8 mouse cellular contexts compared by ENCODE assay signal in genomic region chr2:132284492-132285139, GRCm38 (mm10). TPM values are rescaled to one million over a fixed set of nuclear protein-coding genes. Genes with fewer than 3 reads are reported as not detected.
A peak's percentile ranks its signal among the peaks of the same experiment; 100 is the strongest.
DNase-seq lines count a peak whose midpoint lies in the region; ATAC-seq lines count a peak whose summit lies in the region.

No protein-coding gene starts in this region.

- 58% methylated on average over 12 of the region's 12 CpGs for WGBS in heart, embryonic 13.5 days
- WGBS in kidney, embryonic 16.5 days = 57% methylated on average over 12 of the region's 12 CpGs
- 26% methylated on average over 12 of the region's 12 CpGs for WGBS in macrophage (ENCODE audit: missing documents)

- ATAC-seq in heart, embryonic 13.5 days (ENCODE audit: extremely low read depth, insufficient number of reproducible peaks, low FRiP score, low TSS enrichment) = peak; percentile 11; the same call in 1 of the 2 replicates
- peak; percentile 80 for ATAC-seq in kidney, embryonic 16.5 days (ENCODE audit: low FRiP score, low TSS enrichment)

- H3K4me1 ChIP-seq in heart, embryonic 13.5 days = peaks cover 60% of the 10 kb centered on the region
- H3K4me1 ChIP-seq in kidney, embryonic 16.5 days (ENCODE audit: insufficient read depth, low read length) = peaks cover 29% of the 10 kb centered on the region

- no peaks in the 10 kb centered on the region for H3K9me3 ChIP-seq in heart, embryonic 13.5 days
- peaks cover 8% of the 10 kb centered on the region for H3K9me3 ChIP-seq in kidney, embryonic 16.5 days (ENCODE audit: low read length)

- H3K36me3 ChIP-seq in heart, embryonic 13.5 days = peaks cover 10% of the 10 kb centered on the region
- H3K36me3 ChIP-seq in kidney, embryonic 16.5 days (ENCODE audit: insufficient read depth, low read length) = peaks cover 9% of the 10 kb centered on the region; the same call in 1 of the 2 replicates
- H3K36me3 ChIP-seq in macrophage (ENCODE audit: inconsistent target) = no peaks in the 10 kb centered on the region

- H3K27me3 ChIP-seq in heart, embryonic 13.5 days (replicated peaks) = no peaks in the 10 kb centered on the region
- no peaks in the 10 kb centered on the region for H3K27me3 ChIP-seq in kidney, embryonic 16.5 days (ENCODE audit: insufficient read depth, low read length)

- peaks cover 94% of the 10 kb centered on the region for H3K79me2 ChIP-seq in macrophage (ENCODE audit: inconsistent target)

- 0 out of 2 replicates have a peak overlapping the region, but pooled peaks have one; percentile 41 for H3K9ac ChIP-seq in heart, embryonic 13.5 days
- 0 out of 2 replicates have a peak overlapping the region, but pooled peaks have one; percentile 8 for H3K9ac ChIP-seq in kidney, embryonic 16.5 days (replicated peaks; ENCODE audit: low read length)

- no peak overlapping the region for H3K4me3 ChIP-seq in heart, embryonic 13.5 days
- no peak overlapping the region for H3K4me3 ChIP-seq in kidney, embryonic 16.5 days (ENCODE audit: low read length)
- H3K4me3 ChIP-seq in macrophage (ENCODE audit: inconsistent target) = no peak overlapping the region

- H3K27ac ChIP-seq in heart, embryonic 13.5 days (replicated peaks) = peak overlapping the region; percentile 81
- peak overlapping the region; percentile 86 for H3K27ac ChIP-seq in kidney, embryonic 16.5 days (ENCODE audit: low read length)
- H3K27ac ChIP-seq in macrophage = peak overlapping the region; percentile 71

- peak; percentile 59 for DNase-seq in R1 (ENCODE audit: low read depth, low spot score)
- peak; percentile 21 for DNase-seq in adrenal gland, postnatal 25 days
- DNase-seq in left cerebral cortex, adult 9 months (ENCODE audit: low spot score in 2 of 2) = no peak
- DNase-seq in cerebellum, postnatal 36 days = no peak
- DNase-seq in ovary, postnatal 36 days (ENCODE audit: low spot score) = no peak

- peak overlapping the region; percentile 31 for H3K4me2 ChIP-seq in heart, embryonic 13.5 days
- H3K4me2 ChIP-seq in kidney, embryonic 16.5 days (replicated peaks; ENCODE audit: low read depth, low read length) = peak overlapping the region; percentile 26

RNA-seq across cellular contexts. Expression of gene Cds2, which starts 21.7 kb away (rescaled TPM):
- total RNA-seq in adrenal gland, postnatal 25 days (2021) = 70.5 and 91.0 TPM in 2 replicates
- polyA plus RNA-seq in heart, embryonic 13.5 days (2015; fragmentation: Nextera tagmentation; extraction: Ambion mirVana) = 14.9 and 15.4 TPM in 2 replicates
- 26.6 and 28.1 TPM in 2 replicates for polyA plus RNA-seq in kidney, embryonic 16.5 days (2015; fragmentation: Nextera tagmentation; extraction: Ambion mirVana)
- 100 to 1,000 TPM in 8 of 26 experiments, 10 to 100 TPM in 18; 17.6 to 118 (median 84.2) TPM for total RNA-seq in macrophage (2018; cell fraction: chromatin; rRNA removed)
- total RNA-seq in macrophage (2018; cell fraction: cytosol; rRNA removed) = 10 to 100 TPM; 41.5 to 83.2 (median 60.9) TPM
- total RNA-seq in macrophage (2018; cell fraction: nucleus; rRNA removed) = 100 to 1,000 TPM in 16 of 26 experiments, 10 to 100 TPM in 10; 58.3 to 168 (median 104) TPM
- polyA plus RNA-seq in macrophage (2018) = 27.8 to 48.0 TPM (median 34.4 TPM) in 3 replicates

RNA-seq across cellular contexts. Expression of gene Pcna, which starts 31.5 kb away (rescaled TPM):
- 92.6 and 103 TPM in 2 replicates for total RNA-seq in adrenal gland, postnatal 25 days (2021)
- polyA plus RNA-seq in heart, embryonic 13.5 days (2015; fragmentation: Nextera tagmentation; extraction: Ambion mirVana) = 167 and 180 TPM in 2 replicates
- 248 and 265 TPM in 2 replicates for polyA plus RNA-seq in kidney, embryonic 16.5 days (2015; fragmentation: Nextera tagmentation; extraction: Ambion mirVana)
- total RNA-seq in macrophage (2018; cell fraction: chromatin; rRNA removed) = 100 to 1,000 TPM in 6 of 26 experiments, 10 to 100 TPM in 20; 41.5 to 158 (median 77.7) TPM
- 100 to 1,000 TPM; 209 to 316 (median 252) TPM for total RNA-seq in macrophage (2018; cell fraction: cytosol; rRNA removed)
- 100 to 1,000 TPM in 23 of 26 experiments, 10 to 100 TPM in 3; 77.9 to 298 (median 112) TPM for total RNA-seq in macrophage (2018; cell fraction: nucleus; rRNA removed)
- 211 to 931 TPM (median 452 TPM) in 3 replicates for polyA plus RNA-seq in macrophage (2018)

RNA-seq across cellular contexts. Expression of gene Tmem230, which starts 37.0 kb away (rescaled TPM):
- 46.2 and 46.4 TPM in 2 replicates for total RNA-seq in adrenal gland, postnatal 25 days (2021)
- 35.5 and 40.8 TPM in 2 replicates for polyA plus RNA-seq in heart, embryonic 13.5 days (2015; fragmentation: Nextera tagmentation; extraction: Ambion mirVana)
- 49.8 and 50.1 TPM in 2 replicates for polyA plus RNA-seq in kidney, embryonic 16.5 days (2015; fragmentation: Nextera tagmentation; extraction: Ambion mirVana)
- 10 to 100 TPM in 24 of 26 experiments, 1 to 10 TPM in 2; 5.2 to 51.6 (median 25.6) TPM for total RNA-seq in macrophage (2018; cell fraction: chromatin; rRNA removed)
- 10 to 100 TPM; 39.6 to 64.0 (median 54.0) TPM for total RNA-seq in macrophage (2018; cell fraction: cytosol; rRNA removed)
- 10 to 100 TPM; 22.8 to 94.8 (median 41.2) TPM for total RNA-seq in macrophage (2018; cell fraction: nucleus; rRNA removed)
- polyA plus RNA-seq in macrophage (2018) = 48.4 to 82.0 TPM (median 65.1 TPM) in 3 replicates

Comparison
In these comparisons a context has a peak if more than half of its experiments do, and no peak if none do; other contexts are left out.
1. DNase-seq: peak in R1 (single experiment) and adrenal gland, postnatal 25 days (single experiment); none in left cerebral cortex, adult 9 months (0 of 2), cerebellum, postnatal 36 days (0 of 2) and ovary, postnatal 36 days (single experiment).
2. Peak in every context shown above with its lines, with median percentiles within 50 percentile points of each other: H3K27ac ChIP-seq.